Mouse (Mus musculus): ENCODE data around the gene Sbk1. TPM values are rescaled to one million over a fixed set of nuclear protein-coding genes. Genes with fewer than 3 reads are reported as not detected.
"Not testable (repeated sequence)": the region's sequence is repeated elsewhere in the genome, so short reads cannot be mapped to it uniquely, and the experiment has no call there.

Sbk1 gene
- total RNA-seq, 2 experiments from 2014 or later = 90.8 to 93.6 TPM

DNA sequence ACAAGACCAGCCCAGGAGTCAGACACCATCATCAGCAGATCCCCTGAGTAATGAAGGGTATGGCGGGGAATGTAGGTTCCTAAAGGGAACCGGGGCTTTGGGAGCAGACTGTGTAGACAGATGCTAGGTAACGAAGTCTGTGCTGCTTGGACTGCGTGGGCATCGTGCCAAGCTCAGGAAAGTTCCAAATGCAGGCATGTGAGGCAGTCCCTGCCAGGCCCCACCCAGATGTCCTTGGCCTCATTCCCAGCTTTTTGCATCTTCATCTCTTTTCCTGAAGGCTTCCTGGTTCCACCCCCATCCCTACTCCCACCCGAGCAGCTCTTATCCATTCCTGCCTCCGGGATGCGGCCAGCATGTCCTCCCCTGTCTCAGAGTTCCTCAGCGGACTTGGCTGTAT lies 6.5 kb upstream of the Sbk1 start:
- DNase-seq = peak; percentile 81 to 86

DNA sequence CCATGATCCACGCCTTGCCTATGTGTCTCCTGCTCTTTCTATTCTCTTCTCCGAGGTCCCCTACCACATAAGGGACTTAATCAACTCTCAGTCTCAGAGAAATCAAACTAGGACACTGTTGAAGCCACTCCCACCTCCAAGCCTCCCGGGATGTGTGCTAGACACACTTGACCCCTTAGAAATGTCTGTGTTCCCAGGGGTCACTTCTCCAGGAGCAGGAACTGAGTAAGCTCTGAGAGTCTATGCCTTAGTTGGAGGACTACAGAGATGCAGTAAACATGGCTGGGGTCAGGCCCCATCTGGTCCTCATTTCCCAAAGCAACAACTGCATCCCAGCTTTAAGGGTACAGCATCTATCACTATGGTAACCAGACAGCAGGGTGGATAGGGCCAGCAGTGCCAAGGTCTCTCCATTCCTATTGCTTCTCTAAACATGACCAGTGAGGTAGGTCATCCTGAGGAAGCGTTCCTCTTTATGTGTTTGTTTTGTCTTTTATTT lies 6.0 kb upstream of the Sbk1 start:
- no peak for DNase-seq

DNA sequence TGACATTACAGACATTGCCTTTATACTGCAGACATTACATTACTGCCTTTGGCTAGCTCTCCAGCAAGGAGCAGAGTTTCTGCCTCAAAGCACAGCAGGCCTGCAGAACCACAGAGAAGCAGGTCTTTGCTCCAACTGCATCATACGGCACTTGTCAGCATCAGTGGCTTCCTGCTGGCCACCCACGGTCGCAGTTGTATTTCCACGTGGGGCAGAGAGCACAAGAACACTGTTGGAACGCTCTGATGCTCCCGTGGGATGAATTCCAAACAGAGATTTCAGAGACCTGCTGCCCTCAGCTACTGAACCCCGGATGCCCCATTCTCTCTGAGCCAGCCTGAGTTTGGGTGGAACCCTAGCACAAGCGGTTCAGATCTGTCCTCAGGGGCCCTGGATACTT lies 4.8 kb upstream of the Sbk1 start:
- no peak for DNase-seq

DNA sequence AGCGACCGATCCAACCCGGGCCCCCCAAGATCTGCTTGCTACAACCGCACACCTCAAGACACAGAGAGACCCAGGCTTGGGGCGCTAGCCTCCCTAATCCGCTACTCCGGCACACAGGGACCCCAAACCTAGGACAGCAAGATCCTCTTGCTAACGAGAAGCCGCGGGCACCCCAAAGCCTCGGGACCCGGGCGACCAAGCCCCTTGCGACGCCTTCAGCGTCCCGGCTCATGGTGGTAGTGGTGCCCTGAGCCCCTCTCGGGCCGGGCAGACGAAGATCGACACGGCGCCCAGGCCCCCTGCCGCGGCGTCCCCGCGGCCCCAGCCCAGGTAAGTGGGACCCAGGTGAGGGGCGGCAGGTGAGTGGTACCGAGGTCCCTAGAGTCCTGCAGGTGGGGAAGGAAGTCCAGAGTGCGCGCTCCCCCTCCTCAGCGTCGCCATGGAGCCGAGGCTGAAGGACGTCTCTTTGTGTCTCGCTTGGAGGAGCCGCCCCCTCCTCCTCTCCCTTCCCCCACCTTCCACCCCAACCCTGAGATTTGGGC lies 422 bp downstream of the Sbk1 start:
- no peak for DNase-seq

DNA sequence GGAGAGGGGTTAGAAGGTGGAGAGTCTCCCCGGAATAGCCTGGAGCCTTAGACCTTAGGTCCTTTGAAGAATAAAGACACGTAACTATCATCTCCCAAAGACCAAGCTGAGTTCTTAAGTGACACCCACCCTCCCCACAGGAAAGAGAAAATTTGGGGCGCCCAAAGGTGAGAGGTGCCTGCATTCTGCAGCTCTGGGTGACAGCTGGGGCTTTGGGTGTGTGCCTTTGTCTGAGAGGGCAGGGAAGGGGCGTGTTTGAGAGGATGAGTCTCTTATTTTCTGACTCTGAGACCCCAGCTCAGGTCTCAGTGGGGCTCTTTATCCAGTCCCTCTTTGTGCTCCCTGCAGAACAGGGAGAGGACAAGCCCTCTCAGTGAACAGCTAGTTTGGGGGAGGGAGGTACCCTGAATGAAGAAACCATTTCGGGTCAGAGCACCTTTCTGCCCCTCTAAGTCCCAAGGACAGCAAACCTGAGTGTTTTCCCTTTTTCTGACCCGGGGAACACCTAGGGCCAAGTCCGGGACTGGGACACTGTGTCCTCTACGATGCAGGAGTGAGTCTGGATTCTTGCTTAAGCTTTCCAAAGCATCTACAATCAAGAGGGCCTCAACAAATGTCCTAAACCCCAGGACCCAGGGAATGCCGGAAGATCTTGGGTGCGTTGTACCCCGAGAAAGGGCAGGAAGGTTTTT lies 1.1 kb downstream of the Sbk1 start:
- DNase-seq = no peak

DNA sequence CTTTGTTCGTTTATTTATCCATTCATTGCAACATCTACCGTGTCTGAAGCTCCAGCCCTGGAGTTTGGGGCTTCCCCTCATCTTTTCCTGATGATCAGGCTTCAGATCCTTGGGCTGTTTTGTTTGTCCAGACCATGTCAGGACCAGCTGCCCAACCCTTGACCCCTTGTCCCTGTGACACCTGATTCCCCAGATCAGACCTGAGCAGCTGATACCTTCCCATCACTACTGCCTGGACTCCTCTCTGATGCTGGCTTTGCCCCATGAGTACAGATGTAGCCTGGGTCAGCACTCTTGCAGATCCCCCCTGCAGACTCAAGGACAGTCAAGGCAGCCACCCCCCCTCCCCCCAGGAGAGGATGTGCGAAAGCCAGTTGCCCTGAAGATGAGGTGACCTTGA lies 1.7 kb downstream of the Sbk1 start:
- DNase-seq = no peak

DNA sequence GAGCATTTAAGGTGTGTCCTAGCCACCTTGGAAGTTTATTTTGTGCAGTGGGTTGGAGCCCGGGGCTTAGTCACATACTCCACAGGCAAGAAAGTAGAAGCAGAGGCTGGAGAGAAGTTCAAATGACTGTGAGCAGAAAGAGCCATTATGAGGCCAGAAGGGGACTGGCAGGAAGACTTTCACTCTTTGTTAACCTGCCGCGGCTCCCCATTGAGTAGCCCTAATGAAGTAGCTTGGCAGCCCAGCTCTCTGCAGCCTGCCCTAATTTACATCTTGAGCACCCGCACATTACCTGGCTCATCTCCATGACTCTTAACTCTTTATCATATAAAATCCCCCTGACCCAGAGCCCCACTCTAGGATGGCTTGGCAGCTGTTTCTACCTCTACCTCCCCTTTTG lies 2.2 kb downstream of the Sbk1 start:
- DNase-seq = no peak

DNA sequence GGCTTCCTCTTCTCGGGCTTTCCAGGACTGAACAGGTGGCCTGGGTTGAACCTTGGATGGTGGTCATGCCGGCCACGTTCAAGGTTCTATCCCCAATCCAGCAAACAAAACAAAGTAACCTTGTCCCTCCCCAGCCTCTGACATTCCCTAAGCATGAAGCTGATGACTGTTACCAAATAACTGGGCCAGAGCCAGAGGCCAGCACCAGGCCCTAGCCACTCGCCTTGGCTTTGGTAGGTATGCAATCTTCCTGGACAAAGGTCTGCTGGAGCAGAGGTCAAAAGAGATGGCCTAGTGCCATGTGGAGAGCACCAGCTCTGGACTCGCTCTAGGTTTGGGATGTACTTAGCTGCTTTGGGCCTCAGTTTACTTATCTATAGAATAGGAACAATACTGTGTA lies 3.3 kb downstream of the Sbk1 start:
- no peak for DNase-seq

DNA sequence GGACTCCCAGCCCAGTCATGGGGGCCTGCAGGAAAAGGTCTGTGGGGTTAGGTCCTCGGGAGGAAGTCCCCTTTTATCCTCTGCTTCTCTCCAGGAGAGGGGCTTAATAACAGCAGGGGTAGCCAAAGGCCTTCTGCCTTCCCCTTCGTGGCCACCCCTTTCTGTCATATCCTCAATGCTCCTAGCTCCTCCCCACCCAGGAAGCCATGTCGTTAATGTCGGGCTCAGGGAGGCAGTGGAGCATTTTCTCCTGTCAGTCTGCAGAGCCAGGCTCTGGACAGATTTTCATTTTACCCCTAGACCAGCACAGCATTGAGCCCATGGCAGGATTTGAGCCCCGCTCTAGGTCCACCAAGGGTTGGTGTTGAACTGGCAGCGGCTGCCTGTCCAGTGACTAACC lies 3.9 kb downstream of the Sbk1 start:
- no peak for DNase-seq

DNA sequence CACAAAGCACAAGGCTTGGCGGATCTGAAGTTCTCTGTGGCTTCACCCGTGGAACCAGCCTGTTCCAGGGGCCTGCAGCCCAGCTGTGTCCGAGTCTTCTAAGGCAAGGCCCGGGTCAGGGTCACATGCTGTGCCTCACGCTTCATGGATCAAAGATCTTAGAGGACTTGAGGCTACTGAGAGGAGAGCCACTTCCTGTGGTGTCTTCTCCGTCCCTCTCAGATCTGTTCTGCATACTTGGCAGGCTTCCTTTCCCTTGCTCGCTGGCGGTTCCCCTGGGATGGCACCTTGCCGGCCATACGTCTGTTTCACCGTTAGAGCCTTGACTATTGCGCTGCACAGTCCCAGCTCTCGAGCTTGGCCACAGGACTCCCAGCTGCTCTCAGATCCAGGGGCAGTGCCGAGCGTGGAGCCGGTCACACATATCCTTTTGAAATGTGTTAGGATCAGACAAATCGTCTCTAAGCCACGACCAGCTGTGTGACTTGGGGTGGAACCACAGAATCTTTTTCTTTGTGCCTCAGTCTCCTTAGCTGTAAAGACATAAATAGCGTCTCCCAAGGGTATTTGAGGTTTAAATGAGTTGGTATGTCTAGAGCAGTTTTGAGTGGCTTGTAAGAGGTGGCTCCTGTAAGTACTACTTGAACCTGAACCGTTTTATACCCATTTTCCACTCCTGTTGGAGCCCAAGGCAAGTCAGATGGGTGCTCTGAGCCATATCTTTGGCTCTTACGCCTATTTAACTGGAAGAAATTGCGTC lies 5.3 kb downstream of the Sbk1 start:
- no peak for DNase-seq

DNA sequence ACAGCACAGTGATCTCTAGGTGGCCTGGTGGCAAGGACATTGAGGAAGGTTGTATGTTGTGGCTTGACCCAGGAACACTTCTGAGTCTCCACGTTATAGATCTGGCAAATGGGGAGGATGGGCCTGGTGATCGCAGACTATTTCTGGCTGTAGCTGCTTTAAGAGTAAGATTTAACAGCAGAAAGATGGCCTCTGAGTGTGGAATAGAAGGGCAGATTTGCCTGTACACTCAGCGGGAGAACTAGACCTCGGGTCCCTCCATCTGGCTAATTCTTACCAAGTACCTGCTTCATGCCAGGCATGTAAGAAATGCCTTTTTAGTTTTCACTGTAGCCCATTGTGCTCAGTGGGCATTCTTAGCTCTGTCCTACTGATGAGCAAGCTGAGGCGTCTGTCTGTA lies 6.4 kb downstream of the Sbk1 start:
- no peak for DNase-seq

DNA sequence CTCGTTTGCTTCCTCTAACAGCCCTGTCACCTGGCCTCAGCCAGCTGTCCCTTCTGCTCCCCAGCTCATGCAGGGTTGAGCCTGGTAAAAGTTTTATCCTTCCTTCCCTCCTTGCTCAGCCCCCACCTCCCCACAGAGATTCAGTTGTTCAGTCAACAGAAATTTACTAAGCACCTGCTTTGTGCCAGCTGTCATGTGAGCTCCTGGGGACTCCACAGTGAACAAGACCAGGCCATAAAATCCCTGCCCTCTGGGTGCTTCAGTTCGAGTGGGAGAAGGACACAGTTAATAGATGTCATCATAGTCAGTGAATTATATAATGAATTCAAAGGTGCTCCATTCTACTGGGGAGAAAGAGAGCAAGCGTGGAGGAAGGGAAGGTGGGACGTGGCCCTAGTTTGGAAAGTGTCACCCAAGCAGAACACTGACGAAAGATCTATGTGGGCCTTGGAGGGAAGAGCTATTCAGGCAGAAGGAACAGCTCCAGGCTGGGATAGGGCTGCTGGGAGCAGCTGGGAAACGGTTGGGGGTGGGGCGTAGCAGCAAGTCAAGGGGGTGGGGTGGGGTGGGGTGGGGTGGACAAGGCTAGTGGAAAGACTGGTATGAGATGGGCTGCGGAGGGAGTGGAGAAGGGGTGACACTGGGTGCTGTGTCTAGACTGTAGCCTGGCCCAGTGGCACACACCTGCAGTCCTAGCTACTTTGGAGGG lies 7.5 kb downstream of the Sbk1 start:
- no peak for DNase-seq

DNA sequence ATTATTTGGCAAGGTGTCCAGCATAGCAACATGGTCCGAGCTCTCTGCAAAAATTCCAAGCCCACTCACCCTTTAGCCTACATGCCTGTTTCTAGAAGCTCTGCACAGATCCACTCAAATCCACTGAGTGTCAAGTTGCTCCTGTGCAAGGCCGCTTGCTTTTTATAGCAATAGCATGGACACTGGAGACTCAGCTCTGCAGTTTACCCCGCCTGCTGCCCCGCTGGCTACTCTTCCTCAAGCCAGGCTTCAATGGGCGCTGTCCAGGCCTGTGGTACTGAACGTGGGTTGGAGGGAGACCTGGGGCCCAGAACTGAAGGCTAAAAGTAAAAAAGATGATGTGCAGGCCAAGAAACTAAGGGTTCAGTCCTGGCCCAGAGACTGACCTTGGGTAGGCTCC lies 8.3 kb downstream of the Sbk1 start:
- DNase-seq = no peak

DNA sequence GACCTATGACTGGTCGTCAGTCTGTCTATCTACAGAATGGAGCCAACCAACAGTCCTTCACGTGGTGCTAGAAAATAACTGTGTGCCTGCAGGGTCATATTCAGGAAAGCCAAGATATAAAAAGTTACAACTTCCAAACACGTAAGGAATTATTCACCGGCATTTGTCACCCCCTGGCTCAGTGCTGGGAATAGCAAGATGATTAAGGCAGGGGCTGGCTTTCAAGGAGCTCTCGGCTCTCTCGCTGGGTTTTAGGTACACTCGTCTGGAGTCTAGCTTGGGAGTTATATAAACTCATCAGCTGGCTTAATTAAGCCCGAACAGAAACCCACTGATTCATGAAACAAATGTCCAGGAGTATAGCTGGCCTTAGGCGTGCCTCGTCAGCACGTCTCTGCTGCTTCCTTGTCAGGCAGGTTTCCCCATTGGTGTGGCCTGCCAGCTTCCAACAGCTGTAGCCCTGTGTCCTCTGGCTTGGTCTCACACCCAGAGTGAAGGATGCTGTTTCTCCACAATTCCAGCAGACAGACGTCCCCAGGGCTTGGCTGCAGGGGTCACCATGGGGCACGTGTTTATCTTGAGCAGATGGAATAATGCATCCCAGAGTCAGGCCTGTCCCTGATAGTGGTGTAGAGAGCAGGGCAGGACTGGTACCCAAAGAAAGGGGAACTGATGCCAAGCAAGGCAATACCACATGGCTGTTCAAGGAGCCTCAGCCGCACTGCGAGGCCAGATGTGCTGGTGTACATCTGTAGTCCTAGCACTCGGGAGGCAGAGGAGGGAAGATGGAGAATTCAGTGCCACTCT lies 9.7 kb downstream of the Sbk1 start:
- DNase-seq = no peak

DNA sequence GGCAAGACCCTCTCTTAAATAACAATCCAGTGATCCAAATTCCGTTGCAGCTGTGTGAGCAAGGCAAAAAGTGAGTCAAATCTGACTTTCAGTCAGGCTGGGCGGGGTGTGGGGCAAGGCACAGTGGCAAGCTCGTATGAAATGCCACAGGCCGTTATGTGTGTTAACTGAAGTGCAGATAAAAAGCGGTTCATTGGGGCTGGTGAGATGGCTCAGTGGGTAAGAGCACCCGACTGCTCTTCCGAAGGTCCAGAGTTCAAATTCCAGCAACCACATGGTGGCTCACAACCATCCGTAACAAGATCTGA lies 10.2 kb downstream of the Sbk1 start:
- not testable (repeated sequence) for DNase-seq

DNA sequence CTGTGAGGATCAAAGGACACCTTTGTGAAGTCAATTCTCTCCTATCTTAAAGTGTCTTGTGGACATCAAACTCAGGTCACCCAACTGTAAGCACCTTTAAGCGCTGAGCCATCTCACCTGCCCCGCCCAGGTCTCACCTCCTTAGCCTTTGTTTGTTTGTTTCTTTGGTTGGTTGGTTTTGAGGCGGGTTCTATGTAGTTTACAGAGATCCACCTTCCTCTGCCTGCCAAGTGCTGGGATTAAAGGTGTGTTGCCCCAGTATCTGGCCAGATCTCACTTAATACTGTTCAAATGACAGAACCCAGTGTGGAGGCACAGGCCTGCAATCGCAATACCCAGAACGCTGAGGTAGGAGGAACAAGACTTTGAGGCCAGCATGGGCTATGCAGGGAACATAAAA lies 11.6 kb downstream of the Sbk1 start:
- no peak for DNase-seq

DNA sequence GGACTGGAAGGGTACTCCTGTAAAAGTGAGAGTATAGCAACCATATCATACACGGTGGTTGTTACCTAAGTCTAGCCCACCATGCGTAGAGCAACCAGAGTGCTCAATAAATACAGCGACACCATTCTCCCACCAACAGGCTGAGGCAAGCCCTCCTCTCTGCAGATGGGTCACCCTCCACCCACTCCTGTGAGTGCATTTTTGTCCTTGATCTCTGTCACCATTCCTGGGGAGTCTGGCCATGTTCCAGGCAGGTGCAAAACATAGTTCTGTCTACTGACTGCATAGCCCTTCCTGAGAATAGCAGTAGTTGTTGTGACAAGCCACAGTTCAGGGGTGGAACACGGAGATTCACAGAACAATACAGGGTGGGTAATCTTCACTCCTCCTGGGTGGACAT lies 12.0 kb downstream of the Sbk1 start:
- no peak for DNase-seq

DNA sequence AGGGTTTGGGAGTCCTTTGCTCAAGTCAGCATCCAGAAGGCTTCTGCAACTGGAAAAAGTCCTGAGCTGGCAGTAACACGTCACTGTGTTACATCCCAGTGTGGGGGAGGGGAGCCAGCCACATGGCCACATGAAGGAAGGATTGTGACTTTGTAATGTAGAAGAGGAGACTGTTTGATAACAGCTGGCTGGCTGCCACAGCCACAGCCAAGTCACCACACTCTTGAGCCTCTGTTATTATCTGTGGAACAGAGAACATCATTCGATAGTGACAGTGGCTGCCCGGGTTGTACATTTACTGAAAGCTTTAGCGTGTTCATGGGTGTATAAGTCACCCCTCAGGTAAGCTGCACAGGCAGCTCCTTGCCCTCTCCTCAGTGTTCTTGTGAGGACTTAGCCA lies 12.4 kb downstream of the Sbk1 start:
- peak in 1 of 2 experiments; percentile 60 for DNase-seq

DNA sequence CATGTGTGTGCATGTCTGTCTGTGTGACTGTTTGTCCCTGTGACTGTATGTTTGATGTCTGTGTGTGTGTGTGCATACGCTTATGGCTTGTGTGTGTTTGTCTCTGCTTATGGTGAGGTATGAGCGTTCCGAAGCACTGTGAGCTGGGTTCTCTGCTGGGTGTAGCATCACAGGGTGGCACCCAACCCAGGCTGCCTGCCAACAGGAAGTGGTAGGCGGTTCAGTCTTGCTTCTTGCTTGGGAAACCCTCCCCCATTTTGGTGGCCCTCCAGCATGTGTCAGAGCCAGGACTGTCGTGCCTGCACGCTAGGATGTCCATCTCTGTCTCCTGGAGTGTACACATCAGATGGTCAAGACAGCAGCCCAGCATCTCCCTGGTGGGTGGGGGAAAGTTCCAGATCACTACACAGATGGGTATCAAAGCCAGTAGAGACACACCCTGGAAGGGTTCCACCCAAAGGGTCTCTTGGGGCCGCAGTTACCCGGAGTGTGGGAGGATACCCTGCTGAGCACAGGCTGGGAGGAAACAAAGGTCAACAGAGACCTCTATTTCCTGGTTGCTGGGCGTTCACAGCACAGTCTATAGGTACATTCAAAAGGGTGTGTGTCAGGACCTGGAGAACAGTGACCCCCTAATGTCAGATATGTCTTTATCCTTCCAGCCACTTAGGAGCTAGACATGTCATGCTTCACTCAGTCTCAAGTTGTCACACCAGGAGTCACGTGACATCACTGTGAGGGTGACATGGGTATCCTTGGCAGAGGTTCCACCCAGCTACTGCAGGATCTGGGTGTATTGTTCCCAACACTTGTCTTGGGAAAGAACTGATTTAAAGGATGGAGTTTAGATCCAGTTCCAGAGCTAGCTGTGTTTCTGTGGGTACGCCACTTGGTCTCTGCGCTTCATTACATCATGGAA lies 13.1 kb downstream of the Sbk1 start:
- DNase-seq = peak; percentile 78 to 84

DNA sequence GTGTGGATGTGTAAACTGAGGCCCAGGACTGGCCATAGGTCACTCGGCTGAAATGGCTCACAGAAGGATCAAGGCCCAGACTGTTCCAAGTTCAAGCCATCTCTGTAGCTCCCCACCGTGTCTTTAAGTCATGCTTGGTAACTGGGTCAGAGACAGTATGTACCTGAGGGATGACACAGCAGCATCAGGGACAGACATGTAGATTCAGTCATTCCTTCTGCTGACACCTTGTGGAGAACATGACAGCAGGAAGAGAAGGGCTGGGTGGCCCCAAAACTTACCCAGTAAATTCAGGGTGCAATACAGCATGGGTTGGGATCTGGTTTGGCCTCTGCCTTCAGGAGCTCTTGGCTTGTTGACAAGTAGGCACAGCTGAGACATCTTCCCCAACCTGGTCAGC lies 13.9 kb downstream of the Sbk1 start:
- DNase-seq = no peak

DNA sequence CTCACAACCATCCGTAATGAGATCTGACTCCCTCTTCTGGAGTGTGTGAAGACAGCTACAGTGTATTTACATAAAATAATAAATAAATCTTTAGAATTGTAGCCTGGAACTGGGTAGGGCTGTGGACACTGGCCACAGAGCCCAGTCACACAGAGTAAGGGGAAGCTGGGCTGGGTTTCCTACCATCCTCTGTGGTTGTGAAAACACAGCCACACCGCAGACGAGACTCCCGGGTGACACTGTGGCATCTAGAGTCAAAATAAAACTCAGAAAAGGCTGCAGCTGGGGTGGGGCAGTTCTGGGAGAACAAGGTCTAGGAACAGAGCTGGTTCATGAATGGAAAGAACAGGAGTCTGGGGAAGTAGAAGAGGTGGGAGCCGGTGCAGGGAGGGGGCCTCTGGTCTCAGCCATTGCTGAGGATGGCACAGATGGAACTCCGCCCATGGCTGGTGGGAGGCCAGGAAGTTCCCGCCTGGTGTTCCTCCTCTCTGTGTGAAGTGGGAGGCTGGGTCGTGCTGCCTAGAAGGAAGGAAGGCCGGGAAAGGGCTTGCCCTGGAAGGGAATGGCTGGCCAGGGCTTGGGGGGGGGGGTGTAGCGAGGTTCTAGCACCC lies 15.2 kb downstream of the Sbk1 start:
- peak; percentile 73 for DNase-seq
